Mouse (Mus musculus) hindbrain, embryonic 11.5 days (tissue): Measurements from ENCODE around the gene 6030408B16Rik. TPM values are rescaled to one million over a fixed set of nuclear protein-coding genes. Genes with fewer than 3 reads are reported as not detected.

Experiments
- ATAC-seq: fragments of 200-750 bp; cut with Nextera tagmentation; 2 replicates; pipeline ENCODE4 v1.8.0; 2017; ENCODE audit warnings: mild to moderate bottlenecking, moderate TSS enrichment, moderate library complexity; ENCODE audit not compliant: low FRiP score
- DNase-seq: peaks from one replicate; pipeline ENCODE4 v3.0.0-alpha.2; 2015; ENCODE audit warnings: low spot score
- H3K27ac ChIP-seq: fragments of 300-500 bp; sonication (generic); 2 replicates; pipeline ENCODE4 v1.5.1; 2014; ENCODE audit warnings: mild to moderate bottlenecking, low read depth, low read length
- H3K27me3 ChIP-seq: fragments of 300-500 bp; sonication (generic); 2 replicates; pipeline ENCODE4 v1.6.1; 2014; ENCODE audit warnings: mild to moderate bottlenecking, low read length, moderate library complexity, mixed read lengths; ENCODE audit not compliant: control insufficient read depth, insufficient read depth
- H3K36me3 ChIP-seq: fragments of 300-500 bp; sonication (generic); 2 replicates; pipeline ENCODE4 v1.6.1; 2014; ENCODE audit warnings: mild to moderate bottlenecking, low read length, moderate library complexity, mixed read lengths; ENCODE audit not compliant: control insufficient read depth, insufficient read depth
- H3K4me1 ChIP-seq: fragments of 300-500 bp; sonication (generic); replicated peaks from 2 replicates; pipeline ENCODE4 v1.6.1; 2014; ENCODE audit warnings: low read length, mixed read lengths; ENCODE audit not compliant: control insufficient read depth, insufficient read depth
- H3K4me2 ChIP-seq: fragments of 300-500 bp; sonication (generic); replicated peaks from 2 replicates; pipeline ENCODE4 v1.6.1; 2014; ENCODE audit warnings: mild to moderate bottlenecking, low read depth, low read length
- H3K4me3 ChIP-seq: fragments of 300-500 bp; sonication (generic); 2 replicates; pipeline ENCODE4 v1.5.1; 2014; ENCODE audit warnings: low read depth, low read length
- H3K9ac ChIP-seq: fragments of 300-500 bp; sonication (generic); 2 replicates; pipeline ENCODE4 v1.6.1; 2014; ENCODE audit warnings: low read depth, low read length
- H3K9me3 ChIP-seq: fragments of 300-500 bp; sonication (generic); 2 replicates; pipeline ENCODE4 v1.6.1; 2016; ENCODE audit warnings: low read length; ENCODE audit not compliant: control insufficient read depth
- WGBS: fragments of 180-500 bp; shearing (Covaris S2); extraction: QIAGEN DNeasy Blood & Tissue Kit; methylation state at CpG from one replicate; pipeline ENCODE4 v1.1.7; 2014; 5-methylcytosine and 5-hydroxymethylcytosine counted together
- polyA plus RNA-seq: library from polyadenylated mRNA; unstranded; fragments of >200 nt; fragmentation: Nextera tagmentation; extraction: Ambion mirVana; gene quantifications from 2 replicates; pipeline ENCODE4 v1.2.1, GENCODE M21; 2014

The 6030408B16Rik gene
- polyA plus RNA-seq, 1 experiment from 2014 or later: 0.25 TPM

DNA sequence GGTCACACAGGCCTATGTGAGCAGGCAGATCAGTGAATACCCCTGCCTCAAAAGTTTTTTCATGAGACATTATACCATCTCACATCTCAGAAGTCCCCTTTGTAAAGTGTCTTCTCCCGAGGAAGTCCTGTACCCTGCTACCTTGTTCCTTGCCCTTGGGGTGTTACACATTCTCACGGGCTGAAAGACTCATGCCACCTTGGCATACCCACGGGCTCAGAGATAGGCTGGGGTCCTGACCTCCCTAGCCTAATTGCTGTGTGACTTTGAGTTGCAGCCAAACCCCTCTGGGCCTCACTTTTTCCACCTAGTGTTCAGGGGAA lies 39.5 kb upstream of the 6030408B16Rik start:
- Histone ChIP-seq H3K9me3 (no peaks in the 10 kb centered on the region), H3K36me3 (no peaks in the 10 kb centered on the region; the same call in 1 of the 2 replicates), H3K4me1 (no peaks in the 10 kb centered on the region), H3K4me2 (peak overlapping the region; percentile 91), H3K4me3 (peak overlapping the region; percentile 57), H3K27ac (no peak overlapping the region), H3K27me3 (no peaks in the 10 kb centered on the region), H3K9ac (peak overlapping the region; percentile 74)
- 41% methylated on average over 3 of the region's 3 CpGs for whole genome bisulfite sequencing
- 0 out of 2 replicates have a peak, but pooled peaks have one; percentile 14 for ATAC-seq
- DNase-seq: no peak

DNA sequence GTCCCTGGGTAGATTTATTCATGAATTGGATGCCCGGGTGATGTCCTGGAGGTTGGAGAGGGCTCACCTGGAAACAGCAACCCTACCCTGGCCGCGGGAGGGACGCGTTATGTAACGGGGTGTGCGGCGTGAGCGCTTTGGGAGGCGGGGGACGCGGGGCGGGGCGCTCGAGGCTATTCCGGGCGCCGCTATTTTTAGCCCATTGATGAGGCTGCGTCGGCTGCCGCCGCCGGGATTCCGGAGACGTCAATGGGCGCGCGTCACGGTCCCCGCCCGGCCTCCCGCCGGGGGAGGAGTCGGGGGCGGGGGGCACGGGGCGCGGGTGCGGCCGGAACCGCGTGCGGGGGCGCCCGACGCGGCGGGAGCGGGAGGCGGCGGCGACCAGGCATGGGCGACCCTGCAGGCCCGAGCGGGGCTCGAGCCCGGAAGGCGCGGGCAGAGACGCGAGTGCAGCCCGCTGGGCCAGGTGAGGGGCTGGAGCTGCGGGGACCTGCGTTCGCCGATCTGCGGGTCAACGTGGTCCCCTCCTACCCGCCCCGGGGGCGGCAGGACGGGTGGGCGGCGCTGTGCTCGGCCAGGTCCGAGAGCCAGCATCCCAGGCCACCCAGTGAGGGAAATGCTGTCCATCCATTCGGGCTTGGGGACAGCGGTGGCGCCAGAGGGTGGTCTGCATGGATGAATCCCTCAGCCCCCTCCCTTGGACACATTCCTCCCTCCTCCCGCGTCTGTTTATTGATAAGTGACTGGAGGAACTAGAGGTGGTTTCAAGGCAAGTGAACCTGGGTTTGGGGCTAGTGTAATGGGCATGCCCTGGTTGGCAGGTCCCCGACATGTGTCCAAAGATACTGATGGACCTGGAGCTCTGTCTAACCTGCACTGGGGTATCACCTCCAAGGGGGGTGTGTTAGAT lies 38.9 kb upstream of the 6030408B16Rik start, which contains the start of gene Nr4a1:
TSS of gene Nr4a1 (plus strand) at position 384 of the 910 bp plus-strand sequence.
- peak; percentile 76 for ATAC-seq
- Histone ChIP-seq H3K36me3 (no peaks in the 10 kb centered on the region; the same call in 1 of the 2 replicates), H3K9me3 (no peaks in the 10 kb centered on the region), H3K27me3 (no peaks in the 10 kb centered on the region), H3K9ac (peak within 1 kb of the TSS; percentile 74), H3K4me2 (peak within 1 kb of the TSS; percentile 91), H3K27ac (peak within 1 kb of the TSS; percentile 17; the same call in 1 of the 2 replicates), H3K4me1 (no peaks in the 10 kb centered on the region), H3K4me3 (peak within 1 kb of the TSS; percentile 57)
- WGBS: under 1% methylated on average over 54 of the region's 82 CpGs
- DNase-seq: peak; percentile 63

DNA sequence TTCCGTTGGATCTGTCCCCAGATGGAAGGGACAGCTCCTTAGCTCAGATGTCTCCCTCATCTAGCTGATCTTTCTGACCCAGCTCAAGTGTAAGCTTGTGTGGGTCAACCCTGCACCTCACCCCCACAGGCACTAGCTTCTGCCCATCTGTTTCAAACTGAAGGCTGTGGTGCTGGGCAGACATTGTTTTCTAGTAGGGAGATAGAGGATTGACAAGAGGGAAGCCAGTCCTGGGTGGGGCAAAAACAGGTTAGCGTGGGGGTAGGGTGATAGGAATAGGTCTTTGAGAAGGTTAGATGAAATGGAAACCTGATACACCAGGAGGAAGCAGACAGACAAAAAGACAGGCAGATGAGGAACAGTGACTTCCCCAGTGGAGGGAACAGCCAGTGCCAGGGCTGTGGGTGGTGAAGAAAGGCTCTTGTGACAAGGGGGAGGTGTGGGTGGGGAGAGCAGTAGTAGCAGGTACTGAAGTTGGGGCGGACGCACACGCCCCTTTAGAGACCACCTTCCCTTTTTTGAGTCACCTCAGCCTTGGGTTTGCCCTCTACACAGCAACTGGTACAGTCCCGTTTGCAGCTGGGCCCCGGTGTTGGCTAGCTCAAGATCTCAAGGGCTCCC lies 37.1 kb upstream of the 6030408B16Rik start:
- no peak overlapping the region for H3K4me2 ChIP-seq
- 87% methylated on average over 7 of the region's 7 CpGs for WGBS
- H3K27me3 ChIP-seq: no peaks in the 10 kb centered on the region
- DNase-seq (no peak), ATAC-seq (no peak)
- no peak overlapping the region for H3K4me3 ChIP-seq
- H3K4me1 ChIP-seq: no peaks in the 10 kb centered on the region
- no peak overlapping the region for H3K9ac ChIP-seq
- H3K36me3 ChIP-seq: no peaks in the 10 kb centered on the region; the same call in 1 of the 2 replicates
- no peak overlapping the region for H3K27ac ChIP-seq
- H3K9me3 ChIP-seq: no peaks in the 10 kb centered on the region

DNA sequence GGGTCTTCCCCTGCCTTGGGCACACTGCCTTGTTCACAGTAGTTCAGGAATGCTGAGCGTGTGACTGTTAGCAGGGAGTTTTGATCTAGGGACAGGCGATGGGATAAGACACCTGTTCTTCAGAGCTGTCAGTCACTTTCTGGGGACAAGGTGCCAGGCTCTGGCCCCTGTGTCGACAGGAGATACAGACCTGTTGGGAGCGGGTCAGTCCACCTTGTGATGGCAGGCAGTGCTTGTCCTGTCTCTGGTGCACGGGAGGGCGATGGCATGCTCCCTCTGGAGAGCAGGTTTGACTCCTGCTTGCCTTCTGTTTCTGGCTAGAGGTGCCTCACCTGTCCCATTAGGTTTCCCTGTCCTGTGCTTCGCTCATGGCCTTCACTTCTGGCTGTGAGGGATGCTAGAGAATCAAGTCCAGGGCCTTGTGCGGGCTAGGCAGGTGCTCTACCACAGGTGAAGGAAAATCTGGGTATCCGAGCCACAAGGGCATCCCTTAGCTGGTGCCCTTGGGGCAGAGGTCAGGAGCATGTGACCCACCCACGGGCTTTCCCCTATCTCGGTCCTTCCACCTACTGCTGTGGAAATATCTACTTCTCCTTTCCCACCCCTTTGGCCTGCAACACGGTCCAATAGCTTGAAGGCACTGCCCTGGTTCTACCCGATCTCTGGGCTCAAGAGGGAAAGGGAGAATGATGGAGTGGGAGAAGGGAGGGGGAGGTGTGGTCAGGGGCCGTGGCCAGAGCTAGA lies 36.4 kb upstream of the 6030408B16Rik start:
- Histone ChIP-seq H3K27me3 (no peaks in the 10 kb centered on the region), H3K4me3 (no peak overlapping the region), H3K27ac (no peak overlapping the region), H3K4me1 (no peaks in the 10 kb centered on the region), H3K4me2 (no peak overlapping the region), H3K36me3 (no peaks in the 10 kb centered on the region; the same call in 1 of the 2 replicates), H3K9me3 (no peaks in the 10 kb centered on the region), H3K9ac (no peak overlapping the region)
- DNase-seq (no peak), ATAC-seq (no peak)
- WGBS: 74% methylated on average over 14 of the region's 14 CpGs

DNA sequence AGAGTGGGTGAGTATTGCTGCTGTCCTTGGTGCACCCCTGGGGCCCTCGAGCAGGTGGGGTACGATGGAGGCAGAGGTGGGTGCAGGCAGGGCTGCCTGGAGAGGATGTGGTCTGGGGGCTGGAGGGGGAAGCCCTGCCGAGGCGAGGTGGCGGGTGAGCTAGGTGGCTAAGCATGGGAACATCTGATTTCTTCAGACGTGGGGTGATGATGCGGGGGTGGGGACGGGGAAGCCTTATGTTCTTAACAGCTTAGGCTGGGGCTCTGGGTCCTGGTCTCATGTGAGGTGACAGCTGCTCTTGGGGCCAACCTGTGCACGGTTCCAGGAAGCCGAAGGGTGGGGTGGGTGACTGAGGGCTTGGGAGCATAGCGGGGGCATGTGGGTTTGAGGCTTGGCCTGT lies 34.6 kb upstream of the 6030408B16Rik start:
- Histone ChIP-seq H3K27ac (no peak overlapping the region), H3K4me1 (no peaks in the 10 kb centered on the region), H3K36me3 (no peaks in the 10 kb centered on the region; the same call in 1 of the 2 replicates), H3K9me3 (no peaks in the 10 kb centered on the region), H3K4me2 (no peak overlapping the region), H3K27me3 (no peaks in the 10 kb centered on the region), H3K9ac (no peak overlapping the region), H3K4me3 (no peak overlapping the region)
- DNase-seq (no peak), ATAC-seq (no peak)
- 92% methylated on average over 11 of the region's 11 CpGs for WGBS

DNA sequence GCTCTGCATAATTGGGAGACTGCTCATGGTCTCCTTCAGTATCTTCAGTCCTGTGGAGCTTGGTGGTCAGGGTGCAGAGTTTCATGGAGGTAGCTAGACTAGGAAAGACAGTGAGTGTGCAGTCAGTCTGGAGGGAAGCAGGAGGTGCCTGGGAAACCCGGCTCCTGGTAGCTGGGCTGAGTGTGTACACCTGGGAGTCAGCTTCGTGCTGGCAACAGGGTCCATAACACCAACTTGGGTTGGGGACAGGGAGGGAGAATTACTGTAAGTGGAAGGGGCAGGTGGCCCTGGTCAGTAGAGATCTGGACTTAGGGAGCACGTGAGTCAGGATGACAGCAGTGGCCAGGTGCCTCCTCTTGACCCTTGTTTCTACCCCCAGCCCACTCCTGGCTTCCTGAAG lies 33.1 kb upstream of the 6030408B16Rik start:
- 79% methylated on average over 3 of the region's 3 CpGs for WGBS
- no peak for DNase-seq
- no peaks in the 10 kb centered on the region for H3K27me3 ChIP-seq

DNA sequence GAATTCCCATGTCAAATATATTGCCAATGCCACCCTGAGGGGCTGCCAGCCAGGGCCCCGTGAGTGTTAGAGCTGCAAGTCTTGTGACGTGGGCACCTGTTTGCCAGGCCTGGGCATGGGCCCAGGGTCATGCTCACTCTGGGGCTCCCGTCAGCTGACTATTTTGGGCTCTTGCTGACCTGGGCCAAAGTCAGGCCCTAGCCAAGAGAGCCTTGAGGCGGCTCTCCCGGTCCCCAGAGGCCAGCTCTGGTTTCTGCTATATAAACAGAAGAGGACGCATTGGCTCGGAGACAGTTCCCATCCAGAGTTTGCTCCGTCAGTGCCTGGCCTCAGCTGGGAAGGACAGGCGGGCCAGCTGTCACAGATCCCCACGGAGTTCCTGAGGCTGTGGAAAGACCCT lies 32.6 kb upstream of the 6030408B16Rik start:
- Histone ChIP-seq H3K4me2 (no peak overlapping the region), H3K27ac (no peak overlapping the region), H3K4me1 (no peaks in the 10 kb centered on the region), H3K36me3 (no peaks in the 10 kb centered on the region; the same call in 1 of the 2 replicates), H3K27me3 (no peaks in the 10 kb centered on the region), H3K9ac (no peak overlapping the region), H3K4me3 (no peak overlapping the region), H3K9me3 (no peaks in the 10 kb centered on the region)
- 67% methylated on average over 10 of the region's 10 CpGs for WGBS
- no peak for ATAC-seq
- no peak for DNase-seq

More for the DNA sequence above, 33.1 kb upstream of the 6030408B16Rik start:
- H3K36me3 ChIP-seq: no peaks in the 10 kb centered on the region; the same call in 1 of the 2 replicates
- no peaks in the 10 kb centered on the region for H3K9me3 ChIP-seq
- no peaks in the 10 kb centered on the region for H3K4me1 ChIP-seq
- H3K9ac ChIP-seq: no peak overlapping the region
- H3K4me2 ChIP-seq: no peak overlapping the region
- no peak overlapping the region for H3K4me3 ChIP-seq
- ATAC-seq: no peak
- no peak overlapping the region for H3K27ac ChIP-seq

DNA sequence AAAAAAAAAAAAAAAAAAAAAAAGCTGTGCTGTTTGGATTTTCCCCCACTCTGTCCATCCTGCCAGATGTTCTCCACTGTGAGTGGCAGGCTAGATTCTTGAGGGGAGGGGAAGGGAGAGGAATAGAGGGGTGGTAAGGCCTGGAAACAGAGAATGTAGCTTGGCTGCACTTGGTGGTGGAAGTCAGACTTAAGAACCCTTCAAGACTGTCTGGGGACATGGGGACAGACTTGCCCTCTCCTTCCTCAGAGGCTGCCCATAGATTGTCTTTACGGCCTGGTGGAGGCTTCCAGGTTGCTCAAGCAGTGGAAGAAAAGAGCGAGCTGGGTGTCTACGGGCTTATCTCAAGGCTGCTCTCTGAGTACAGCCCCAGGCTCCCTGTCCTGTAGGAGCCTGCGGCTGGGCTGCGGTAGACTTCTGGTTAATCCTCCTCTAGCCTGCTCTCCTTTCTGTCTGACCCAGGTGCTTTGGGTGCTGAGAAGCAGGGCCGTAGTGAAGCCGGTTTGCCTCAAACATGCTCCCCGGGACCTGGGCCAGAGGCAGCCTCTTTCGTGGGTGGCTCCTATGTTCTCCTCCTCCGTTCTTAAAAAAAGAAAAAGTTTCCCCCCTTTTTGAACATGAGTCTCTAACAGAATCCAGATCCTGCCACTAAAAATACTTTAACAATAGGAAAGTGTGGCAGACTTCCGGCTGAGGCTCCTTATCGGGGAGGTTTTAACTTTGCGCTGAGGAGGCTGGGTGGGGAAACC lies 32.0 kb upstream of the 6030408B16Rik start:
- no peak overlapping the region for H3K4me3 ChIP-seq
- ATAC-seq (no peak), DNase-seq (no peak)
- H3K9me3 ChIP-seq: no peaks in the 10 kb centered on the region
- 78% methylated on average over 13 of the region's 13 CpGs for WGBS
- 0 out of 2 replicates have a peak overlapping the region, but pooled peaks have one; percentile 14 for H3K27ac ChIP-seq
- H3K4me1 ChIP-seq: no peaks in the 10 kb centered on the region; the same call in 1 of the 2 replicates
- no peak overlapping the region for H3K9ac ChIP-seq
- H3K36me3 ChIP-seq: no peaks in the 10 kb centered on the region; the same call in 1 of the 2 replicates
- no peak overlapping the region for H3K4me2 ChIP-seq
- peaks cover 6% of the 10 kb centered on the region; the same call in 1 of the 2 replicates for H3K27me3 ChIP-seq
